Mouse (Mus musculus): ENCODE data around the gene Gm16503.
"Not testable (repeated sequence)": the region's sequence is repeated elsewhere in the genome, so short reads cannot be mapped to it uniquely, and the experiment has no call there.

Gene Gm16503

DNA sequence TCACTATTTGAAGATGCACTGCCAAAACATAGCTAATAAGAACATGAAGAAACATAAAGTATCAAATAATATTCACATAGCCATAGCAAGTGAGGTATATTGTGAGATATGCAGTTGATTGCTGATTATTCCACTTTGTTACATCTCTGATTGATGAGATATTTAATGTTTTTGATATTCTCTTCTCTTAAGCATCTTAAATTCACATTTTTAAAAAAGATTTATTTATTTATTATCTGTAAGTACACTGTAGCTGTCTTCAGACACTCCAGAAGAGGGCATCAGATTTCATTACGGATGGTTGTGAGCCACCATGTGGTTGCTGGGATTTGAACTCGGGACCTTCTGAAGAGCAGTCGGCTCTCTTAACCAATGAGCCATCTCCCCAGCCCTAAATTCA, at the start of gene Gm16503:
TSS of gene Gm16503 (plus strand) at position 301 of the 400 bp plus-strand sequence.
- DNase-seq (ENCODE audit: low spot score) = not testable (repeated sequence)

DNA sequence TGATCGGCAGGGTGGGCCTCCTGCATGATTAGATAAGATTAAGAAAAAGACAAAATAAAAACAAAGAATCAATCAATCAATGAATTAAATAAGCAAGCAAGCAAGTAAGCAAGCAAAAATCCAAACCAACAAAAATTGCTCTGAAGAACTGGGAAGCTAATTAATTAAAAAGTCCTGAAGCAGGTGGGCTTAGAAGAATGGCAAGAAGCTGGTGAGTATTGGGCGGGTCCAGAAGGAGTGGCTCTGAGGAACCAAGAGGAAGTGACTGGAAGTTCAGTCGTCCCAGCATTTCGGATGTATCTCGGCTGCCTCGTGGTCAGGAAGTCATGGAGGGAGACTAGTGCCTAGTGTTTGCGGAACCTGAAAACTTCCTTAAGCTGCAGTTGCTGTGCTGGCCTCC, 47.9 kb upstream of the Gm16503 start, which contains the start of gene Zfp982:
TSS of gene Zfp982 (plus strand) at position 301 of the 400 bp plus-strand sequence.
- DNase-seq (ENCODE audit: low spot score) = not testable (repeated sequence)

DNA sequence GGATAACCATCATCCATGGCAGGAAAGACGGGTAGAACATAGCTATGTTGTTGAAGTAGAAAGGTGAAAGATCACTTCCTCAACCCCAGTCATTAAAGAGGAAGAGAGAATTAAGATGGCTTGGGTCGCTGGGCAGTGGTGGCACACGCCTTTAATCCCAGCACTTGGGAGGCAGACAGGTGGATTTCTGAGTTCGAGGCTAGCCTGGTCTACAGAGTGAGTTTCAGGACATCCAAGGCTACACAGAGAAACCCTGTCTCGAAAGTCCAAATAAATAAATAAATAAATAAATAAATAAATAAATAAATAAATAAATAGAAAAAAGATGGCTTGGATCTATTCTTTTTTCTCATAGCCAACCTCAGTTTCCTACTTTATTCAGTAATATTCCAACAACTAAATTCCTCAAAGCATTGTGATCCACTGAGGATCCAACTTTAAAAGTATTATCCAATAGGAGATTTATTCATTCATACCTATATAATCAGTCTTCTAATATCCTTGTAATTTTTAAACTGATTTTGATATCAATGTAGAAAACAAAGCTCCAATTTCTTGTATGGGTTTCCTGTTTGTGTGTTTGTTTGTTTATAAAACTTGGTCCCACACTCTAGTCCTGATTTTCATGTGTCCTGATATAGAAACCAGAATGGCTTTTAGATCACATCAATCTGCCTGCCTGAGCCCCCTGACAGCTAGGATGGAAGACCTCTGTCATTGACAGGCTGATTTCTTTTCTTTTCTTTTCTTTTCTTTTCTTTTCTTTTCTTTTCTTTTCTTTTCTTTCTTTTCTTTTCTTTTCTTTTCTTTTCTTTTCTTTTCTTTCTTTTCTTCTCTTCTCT, 41.0 kb upstream of the Gm16503 start:
- DNase-seq (ENCODE audit: low spot score) = not testable (repeated sequence)

DNA sequence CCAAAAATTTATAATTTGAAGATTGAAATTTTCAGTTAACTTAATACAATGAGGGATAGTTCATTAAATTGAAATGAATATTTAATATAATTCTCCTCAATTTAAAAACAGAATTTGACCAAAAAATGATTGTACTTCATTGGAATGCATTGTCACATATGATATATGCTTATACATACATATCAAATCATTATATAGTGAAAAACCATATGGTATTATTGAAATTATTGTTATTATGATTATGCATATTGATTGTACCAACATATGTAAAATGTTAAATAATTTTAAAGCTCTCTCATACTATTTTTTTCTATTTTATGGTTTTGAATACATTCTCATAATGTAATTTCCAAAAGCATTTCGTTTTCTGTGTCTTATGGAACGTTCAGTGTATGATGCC, 30.8 kb upstream of the Gm16503 start:
- no peak for DNase-seq (ENCODE audit: low spot score)

DNA sequence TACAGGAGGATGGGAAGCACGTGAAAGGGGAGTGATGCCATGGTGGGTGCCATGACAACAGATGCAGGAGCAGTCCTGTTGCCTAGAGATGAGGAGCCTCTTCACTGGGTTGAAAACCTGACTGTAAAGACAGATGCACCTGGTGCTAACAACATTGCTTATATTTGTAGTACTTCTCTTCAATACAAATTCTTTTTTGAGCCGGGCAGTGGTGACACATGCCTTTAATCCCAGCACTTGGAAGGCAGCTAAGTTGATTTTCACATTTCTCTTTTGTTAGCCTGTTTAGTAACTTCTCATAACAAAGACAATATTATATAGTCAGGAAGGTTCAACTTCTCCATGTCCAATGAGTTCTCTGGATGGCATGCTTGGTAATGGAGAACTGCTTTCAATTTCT, 21.0 kb upstream of the Gm16503 start:
- DNase-seq (ENCODE audit: low spot score) = no peak

DNA sequence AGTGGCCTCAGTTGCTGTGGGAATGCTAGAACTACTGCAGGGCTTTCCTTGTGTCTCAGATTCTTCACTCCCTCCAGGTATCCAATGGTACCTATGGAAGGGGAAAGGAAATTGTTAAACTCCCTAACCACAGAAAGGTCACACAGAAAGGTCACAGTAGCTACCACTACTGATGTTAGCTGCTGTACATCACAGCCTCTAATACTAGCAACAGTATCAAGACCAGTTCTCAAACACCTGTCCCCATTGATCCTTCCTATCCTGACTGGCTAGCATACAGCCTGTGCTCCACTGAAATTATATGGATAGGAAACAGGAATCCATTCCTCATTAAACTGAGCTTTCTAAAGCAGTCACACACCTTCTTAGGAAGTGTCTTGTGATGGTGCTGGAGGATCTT, 19.9 kb upstream of the Gm16503 start:
- no peak for DNase-seq (ENCODE audit: low spot score)

DNA sequence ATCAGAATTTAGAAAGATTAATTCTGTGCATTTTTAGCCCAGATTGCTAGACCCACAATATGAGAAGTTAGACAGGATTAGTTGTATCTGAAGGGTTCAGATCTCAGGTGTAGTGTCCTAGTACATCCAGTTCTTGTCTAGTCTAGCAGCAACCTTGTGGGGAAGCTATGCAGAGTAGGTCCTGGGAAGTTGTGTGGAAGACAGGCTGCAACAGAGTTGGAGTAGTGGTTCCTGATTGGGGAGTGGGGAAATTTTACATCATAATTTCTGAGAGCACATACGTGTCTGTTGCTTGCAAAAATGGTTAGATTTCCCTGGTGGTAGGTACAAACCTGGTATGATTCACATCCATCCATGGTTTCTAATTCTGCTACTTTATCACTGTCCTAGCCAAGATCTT, 14.9 kb upstream of the Gm16503 start:
- no peak for DNase-seq (ENCODE audit: low spot score)

DNA sequence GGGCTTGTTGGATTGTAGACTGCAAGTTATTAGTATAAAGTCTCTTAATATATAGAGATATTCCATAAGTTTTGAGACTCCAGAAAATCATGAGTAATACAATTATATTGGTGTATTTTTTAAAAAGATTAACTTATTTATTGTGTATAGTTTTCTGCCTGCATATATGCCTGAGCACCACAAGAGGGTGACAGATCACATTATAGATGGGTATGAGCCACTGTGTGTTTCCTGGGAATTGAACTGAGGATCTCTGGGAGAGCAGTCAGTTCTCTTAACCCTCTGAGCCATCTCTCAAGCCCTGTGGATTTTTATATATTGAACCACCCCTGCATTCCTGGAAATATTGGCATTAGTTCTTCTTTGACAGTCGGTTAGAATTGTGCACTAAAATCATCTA, 9.7 kb upstream of the Gm16503 start:
- DNase-seq (ENCODE audit: low spot score) = no peak

DNA sequence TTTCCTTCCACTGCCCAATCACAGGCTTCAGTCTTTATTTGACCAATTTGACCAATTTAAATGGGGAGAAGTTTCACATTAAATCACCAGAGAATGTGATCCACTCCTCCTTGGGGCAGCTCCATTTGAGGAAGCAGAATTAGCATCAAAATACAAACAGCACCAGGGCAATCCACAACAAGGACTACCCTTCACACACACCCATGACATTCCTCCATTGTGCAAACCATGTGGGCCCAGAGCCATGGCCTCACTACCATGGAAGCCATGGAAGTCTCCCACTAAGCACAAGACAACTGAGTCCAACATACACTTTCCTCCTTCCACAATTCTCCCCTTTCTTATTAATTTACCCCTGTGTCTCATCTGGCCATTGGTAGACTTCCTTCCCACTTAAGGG, 4.1 kb upstream of the Gm16503 start:
- not testable (repeated sequence) for DNase-seq (ENCODE audit: low spot score)

DNA sequence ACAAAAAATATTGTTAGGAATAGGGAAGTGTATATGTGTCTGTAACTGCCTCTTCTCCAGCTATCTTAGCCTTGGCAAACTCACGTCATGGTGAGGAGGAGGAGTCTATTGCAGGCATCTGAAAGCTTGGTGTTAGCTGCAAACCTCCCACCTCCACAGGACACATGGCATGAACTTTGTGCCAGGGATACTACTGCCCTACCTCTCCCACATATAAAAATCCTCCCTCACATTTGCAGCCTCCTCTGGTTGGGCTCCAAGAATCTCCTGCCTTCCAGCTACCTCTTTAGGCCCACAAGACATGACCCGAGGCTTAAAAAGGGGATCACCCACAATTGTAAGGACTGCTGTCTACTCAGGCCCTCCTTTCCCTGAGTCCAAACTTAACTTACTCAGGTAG, 2.3 kb upstream of the Gm16503 start:
- no peak for DNase-seq (ENCODE audit: low spot score)

DNA sequence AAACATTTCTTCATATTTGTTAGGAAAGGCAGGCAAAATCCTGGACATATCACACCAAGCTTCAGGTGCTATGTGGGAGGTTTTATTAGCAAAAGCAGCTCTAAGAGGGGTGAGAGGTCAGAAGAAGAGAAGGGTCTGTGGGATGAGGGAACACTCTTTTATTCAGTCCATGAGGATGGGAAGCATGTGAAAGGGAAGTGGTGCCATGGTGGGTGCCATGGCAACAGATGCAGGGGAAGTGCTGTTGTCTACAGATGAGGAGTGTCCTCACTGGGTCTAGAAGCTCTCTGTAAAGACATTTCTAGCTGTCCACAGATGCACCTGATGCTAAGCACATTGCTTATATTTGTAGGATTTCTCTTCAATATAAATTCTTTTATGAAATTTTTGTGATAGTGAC, 1.1 kb downstream of the Gm16503 start:
- no peak for DNase-seq (ENCODE audit: low spot score)

DNA sequence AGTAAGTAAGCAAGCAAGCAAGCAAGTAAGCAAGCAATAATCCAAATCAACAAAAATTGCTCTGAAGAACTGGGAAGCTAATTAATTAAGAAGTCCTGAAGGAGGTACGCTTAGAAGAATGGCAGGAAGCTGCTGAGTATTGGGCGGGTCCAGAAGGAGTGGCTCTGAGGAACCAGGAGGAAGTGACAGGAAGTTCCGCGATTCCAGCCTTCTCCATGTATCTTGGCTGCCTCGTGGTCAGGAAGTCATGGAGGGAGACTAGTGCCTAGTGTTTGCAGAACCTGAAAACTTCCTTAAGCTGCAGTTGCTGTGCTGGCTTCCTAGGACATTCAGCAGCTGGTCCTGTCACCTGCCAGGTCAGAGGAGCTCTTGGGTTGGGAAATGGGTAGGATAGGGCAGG, 13.1 kb downstream of the Gm16503 start, which contains the start of gene Zfp985:
TSS of gene Zfp985 (plus strand) at position 207 of the 400 bp plus-strand sequence.
- DNase-seq (ENCODE audit: low spot score) = not testable (repeated sequence)

DNA sequence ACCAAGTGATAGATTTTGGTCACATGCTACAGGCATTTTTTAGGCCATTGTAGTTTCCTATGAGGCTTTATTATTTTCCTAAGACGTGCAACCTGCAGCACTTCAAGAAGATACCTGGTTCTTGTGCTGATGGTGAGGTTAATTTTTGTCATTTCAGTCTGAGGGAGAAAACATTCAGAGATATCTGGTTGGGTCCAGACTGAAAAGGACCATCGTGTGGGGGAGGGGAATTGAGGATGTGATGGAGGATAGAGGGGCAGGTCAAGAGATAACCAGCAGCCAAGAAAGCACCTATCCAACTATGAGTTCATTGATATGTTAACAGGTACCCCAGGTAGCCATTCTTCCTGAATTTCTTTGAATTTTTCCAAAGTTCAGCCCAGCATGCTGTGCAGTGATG, 14.3 kb downstream of the Gm16503 start:
- DNase-seq (ENCODE audit: low spot score) = not testable (repeated sequence)

DNA sequence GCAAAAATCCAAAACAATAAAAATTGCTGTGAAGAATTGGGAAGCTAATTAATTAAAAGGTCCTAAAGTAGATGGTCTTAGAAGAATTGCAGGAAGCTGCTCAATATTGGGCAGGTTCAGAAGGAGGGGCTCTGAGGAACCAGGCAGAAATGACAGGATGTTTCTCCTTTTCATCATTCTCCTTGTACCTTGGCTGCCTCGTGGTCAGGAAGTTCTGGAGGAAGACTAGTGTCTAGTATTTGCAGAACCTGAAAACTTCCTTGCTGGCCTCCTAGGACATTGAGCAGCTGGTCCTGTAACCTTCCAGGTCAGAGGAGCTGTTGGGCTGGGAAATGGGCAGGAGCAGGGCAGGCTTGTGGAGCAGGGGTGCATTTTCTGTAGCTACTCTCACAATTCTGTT, 16.9 kb downstream of the Gm16503 start:
- not testable (repeated sequence) for DNase-seq (ENCODE audit: low spot score)

DNA sequence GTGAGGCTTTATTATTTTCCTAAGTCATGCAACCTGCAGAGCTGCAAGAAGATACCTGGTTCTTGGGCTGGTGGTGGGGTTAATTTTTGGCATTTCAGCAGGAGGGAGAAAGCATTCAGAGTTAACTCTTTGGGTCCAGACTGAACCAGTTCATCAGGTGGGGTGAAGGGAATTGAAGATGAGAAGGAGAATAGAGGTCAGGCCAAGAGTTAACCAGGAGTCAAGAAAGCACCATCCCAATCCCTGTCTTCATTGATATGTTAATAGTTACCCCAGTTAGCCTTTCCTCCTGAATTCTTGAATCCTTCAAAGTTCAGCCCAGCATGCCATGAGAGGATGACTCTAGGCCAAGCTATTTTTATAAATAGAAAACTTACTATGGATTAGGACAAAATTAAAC, 18.0 kb downstream of the Gm16503 start:
- not testable (repeated sequence) for DNase-seq (ENCODE audit: low spot score)

DNA sequence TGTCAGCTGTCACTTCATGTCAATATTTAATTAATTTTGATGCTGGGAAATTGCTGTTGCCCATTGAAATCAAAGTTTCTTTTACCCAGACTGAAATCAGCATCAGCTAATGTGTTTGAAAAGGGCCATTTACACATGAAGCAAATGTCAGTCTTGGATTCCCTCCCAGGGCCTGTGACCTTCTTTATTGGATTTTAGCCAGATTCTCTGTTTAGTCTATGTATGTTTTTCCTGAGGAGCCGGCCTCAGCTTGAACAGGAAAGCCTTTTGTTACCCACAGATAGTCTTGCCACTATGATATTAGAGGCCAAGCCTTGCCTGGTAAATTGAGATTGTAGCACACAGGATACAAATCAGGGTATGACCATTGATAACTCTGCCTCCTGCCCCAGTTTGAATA, 19.1 kb downstream of the Gm16503 start:
- not testable (repeated sequence) for DNase-seq (ENCODE audit: low spot score)

DNA sequence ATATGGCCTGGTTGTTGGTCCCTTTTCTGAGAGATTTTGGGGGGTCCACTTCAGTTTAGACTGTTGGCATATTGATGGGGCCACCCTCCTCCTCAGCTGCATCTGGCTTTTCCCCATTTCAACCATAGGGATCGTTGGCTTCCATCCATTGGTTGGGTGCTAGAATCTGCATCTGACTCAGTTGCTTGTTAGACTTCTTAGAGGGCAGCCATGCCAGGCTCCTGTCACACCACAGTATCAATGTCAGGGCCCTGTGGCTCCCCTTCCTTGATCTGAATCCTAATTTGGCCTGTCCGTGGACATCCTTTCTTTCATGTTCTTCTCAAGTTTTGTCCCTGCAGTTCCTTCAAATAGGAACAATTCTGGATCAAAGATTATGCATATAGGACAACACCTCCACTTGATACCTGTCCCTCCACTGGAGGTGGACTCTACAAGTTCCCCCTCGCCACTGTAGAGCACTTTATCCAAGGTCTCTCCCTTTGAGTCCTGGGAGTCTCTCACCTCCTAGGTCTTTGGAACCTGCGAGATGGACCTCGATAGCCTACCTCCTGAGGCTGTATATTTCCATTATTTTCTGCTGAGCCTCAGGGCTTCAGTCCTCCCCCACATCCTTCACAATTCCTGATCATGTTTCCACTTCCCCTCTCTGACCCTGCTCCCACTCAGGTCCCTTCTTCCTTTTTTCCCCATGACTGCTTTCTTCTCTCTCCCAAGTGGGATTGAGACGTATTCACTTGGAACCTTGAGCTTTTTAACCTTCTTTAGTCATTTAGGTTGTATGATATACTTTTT, 25.6 kb downstream of the Gm16503 start:
- no peak for DNase-seq (ENCODE audit: low spot score)

DNA sequence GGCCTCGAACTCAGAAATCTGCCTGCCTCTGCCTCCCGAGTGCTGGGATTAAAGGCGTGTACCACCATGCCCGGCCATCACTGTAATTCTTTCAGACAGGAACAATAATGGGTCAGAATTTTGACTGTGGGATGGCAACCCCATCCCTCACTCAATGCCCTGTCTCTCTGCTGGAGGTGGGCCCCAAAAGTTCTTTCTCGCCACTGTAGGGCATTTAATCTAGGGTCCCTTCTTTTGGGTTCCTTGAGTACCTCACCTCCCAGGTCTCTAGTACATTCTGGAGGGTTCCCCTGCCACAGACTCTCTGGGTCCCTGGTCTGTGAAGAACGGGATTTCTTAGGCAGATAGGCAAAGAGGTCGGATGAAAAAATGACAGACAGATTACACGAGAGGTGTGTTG, 31.1 kb downstream of the Gm16503 start:
- not testable (repeated sequence) for DNase-seq (ENCODE audit: low spot score)

DNA sequence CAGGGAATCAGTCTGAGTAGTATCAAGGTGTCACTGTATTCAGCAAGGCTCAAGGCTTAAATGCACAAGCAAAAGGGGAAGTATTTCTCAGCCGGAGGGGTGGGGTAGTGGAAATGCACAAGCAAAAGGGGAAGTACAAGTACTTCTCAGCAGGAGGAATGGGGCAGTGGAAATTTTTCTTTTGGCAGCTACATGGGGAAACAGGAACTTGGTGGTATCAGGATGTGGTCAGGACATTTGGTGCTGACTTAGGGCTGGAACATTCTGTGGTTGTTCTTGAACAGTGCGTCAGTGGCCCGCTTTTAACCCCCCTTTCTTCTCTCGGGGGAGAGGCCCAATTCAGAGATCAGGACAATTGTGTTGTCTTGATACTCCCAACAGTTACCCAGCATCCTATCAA, 39.4 kb downstream of the Gm16503 start:
- DNase-seq (ENCODE audit: low spot score) = not testable (repeated sequence)

DNA sequence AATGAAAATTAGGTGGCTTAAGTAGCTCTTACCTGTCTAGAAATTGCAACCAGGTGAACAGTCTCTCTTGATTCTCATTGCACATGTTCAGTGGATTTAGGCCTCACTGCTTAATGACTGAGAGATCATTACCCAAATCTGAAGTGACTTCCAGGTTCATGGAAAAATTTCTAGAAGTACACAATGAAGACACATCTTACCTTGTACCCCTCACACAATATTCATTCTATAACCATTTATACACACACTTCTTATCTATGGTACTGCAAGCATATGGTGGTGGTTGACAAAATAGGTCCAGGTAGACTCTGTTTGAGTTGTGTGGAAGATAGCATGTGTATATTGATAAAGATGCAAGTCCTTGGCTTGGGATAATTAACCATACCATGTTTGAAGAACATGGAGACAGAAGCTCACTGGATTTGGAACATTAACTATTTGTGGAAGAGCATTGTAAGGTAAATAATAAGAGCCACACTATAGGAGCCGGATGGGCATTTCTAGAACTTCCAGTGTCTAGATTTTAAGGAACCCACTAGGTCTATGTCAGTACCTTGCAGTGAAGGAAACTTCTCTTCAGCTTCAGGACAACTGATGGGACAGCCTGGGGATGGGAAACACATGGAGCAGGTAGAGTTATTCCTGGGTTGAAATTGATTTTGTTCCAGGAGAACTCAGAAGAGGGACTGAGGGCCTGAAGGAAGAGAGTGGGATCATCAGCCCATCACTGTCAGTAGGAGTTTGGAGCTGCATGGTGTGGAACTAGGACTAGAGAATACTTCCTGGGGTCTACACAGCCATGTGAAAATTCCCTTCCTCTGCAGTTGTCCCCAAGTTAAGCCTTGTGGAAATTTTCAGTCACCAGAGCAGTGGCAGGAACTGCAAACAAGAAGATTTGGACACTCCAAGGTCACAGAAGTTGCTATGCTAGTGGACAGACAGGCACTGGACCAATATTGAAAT, 46.8 kb downstream of the Gm16503 start:
- DNase-seq (ENCODE audit: low spot score) = no peak

Data from urinary bladder, postnatal 25 days (tissue).